Mouse (Mus musculus) MEL (cell line): ENCODE data around the gene Cd248.

Experiments used
- CTCF ChIP-seq, 3 experiments: IDR thresholded peaks in 2 of 3; conservative IDR thresholded peaks in 1 of 3; 2 replicates each; pipeline ENCODE4 v1.5.1; 2011 to 2012; ENCODE audit warnings: low read length in 3 of 3, low read depth in 2 of 3, mild to moderate bottlenecking in 2 of 3, improper control_type of control experiment in 1 of 3, inconsistent platforms in 1 of 3, mixed read lengths in 1 of 3, moderate library complexity in 1 of 3; ENCODE audit not compliant: control insufficient read depth in 1 of 3, insufficient read depth in 1 of 3, poor library complexity in 1 of 3, severe bottlenecking in 1 of 3
- ELF1 ChIP-seq: IDR thresholded peaks from 2 replicates; pipeline ENCODE4 v1.6.1; 2014; ENCODE audit warnings: low read depth, mild to moderate bottlenecking, inconsistent platforms, low read length, improper control_type of control experiment, moderate library complexity
- EP300 ChIP-seq, 2 experiments: IDR thresholded peaks; 2 replicates each; pipeline ENCODE4 v1.6.1; 2011; ENCODE audit warnings: improper control_type of control experiment in 2 of 2, low read length in 2 of 2, low read depth in 1 of 2, mild to moderate bottlenecking in 1 of 2
- JUND ChIP-seq: IDR thresholded peaks from 2 replicates; pipeline ENCODE4 v1.6.1; 2011; ENCODE audit warnings: low read depth, mild to moderate bottlenecking, improper control_type of control experiment, low read length
- MAFK ChIP-seq: IDR thresholded peaks from 2 replicates; pipeline ENCODE4 v1.6.1; 2011; ENCODE audit warnings: low read depth, mild to moderate bottlenecking, low read length, improper control_type of control experiment, borderline replicate concordance
- MYC ChIP-seq: IDR thresholded peaks from 2 replicates; pipeline ENCODE4 v1.6.1; 2011; ENCODE audit warnings: low read depth, mild to moderate bottlenecking, low read length, improper control_type of control experiment, moderate library complexity
- NELFE ChIP-seq: IDR thresholded peaks from 2 replicates; pipeline ENCODE4 v1.6.1; 2011; ENCODE audit warnings: low read depth, low read length, improper control_type of control experiment
- POLR2A ChIP-seq, 2 experiments: IDR thresholded peaks; 2 replicates each; pipeline ENCODE4 v1.6.1; 2011 to 2012; ENCODE audit warnings: low read length in 2 of 2, mild to moderate bottlenecking in 2 of 2, control low read depth in 1 of 2, improper control_type of control experiment in 1 of 2, low read depth in 1 of 2, moderate library complexity in 1 of 2; ENCODE audit not compliant: control insufficient read depth in 1 of 2, insufficient read depth in 1 of 2, poor library complexity in 1 of 2
- RCOR1 ChIP-seq: IDR thresholded peaks from 2 replicates; pipeline ENCODE4 v1.6.1; 2012; ENCODE audit warnings: low read depth, mild to moderate bottlenecking, inconsistent platforms, low read length, improper control_type of control experiment
- TCF12 ChIP-seq: IDR thresholded peaks from 2 replicates; pipeline ENCODE4 v1.6.1; 2014; ENCODE audit warnings: low read depth, mild to moderate bottlenecking, inconsistent platforms, low read length, improper control_type of control experiment, moderate library complexity
- ZC3H11A ChIP-seq: IDR thresholded peaks from 2 replicates; pipeline ENCODE4 v1.6.1; 2012; ENCODE audit warnings: low read depth, mild to moderate bottlenecking, inconsistent platforms, low read length, improper control_type of control experiment
- ZMIZ1 ChIP-seq: IDR thresholded peaks from 2 replicates; pipeline ENCODE4 v1.6.1; 2012; ENCODE audit warnings: low read depth, mild to moderate bottlenecking, inconsistent platforms, low read length, improper control_type of control experiment, moderate library complexity
- ZNF384 ChIP-seq: IDR thresholded peaks from 2 replicates; pipeline ENCODE4 v1.6.1; 2012; ENCODE audit warnings: low read depth, mild to moderate bottlenecking, inconsistent platforms, low read length, improper control_type of control experiment

- TF ChIP-seq MYC (no peak), CTCF (IDR thresholded peaks at IDR 0.05 in 2 of 3, conservative IDR thresholded peaks at IDR 0.05 in 1 of 3; ENCODE audit: control insufficient read depth in 1 of 3, insufficient read depth in 1 of 3, low read depth in 2 of 3, low read length in 3 of 3, poor library complexity in 1 of 3, severe bottlenecking in 1 of 3) (no peak), ZMIZ1 (no peak), ELF1 (no peak), MAFK (no peak), ZNF384 (no peak), JUND (no peak), NELFE (no peak), RCOR1 (no peak), EP300 (IDR thresholded peaks at IDR 0.05; ENCODE audit: low read depth in 1 of 2, low read length in 2 of 2) (no peak), TCF12 (no peak), POLR2A (IDR thresholded peaks at IDR 0.05; ENCODE audit: control insufficient read depth in 1 of 2, insufficient read depth in 1 of 2, low read depth in 1 of 2, low read length in 2 of 2, poor library complexity in 1 of 2) (no peak), ZC3H11A (no peak)
These were observed 8.8 kb upstream of the Cd248 start for GRCm38 (mm10) chr19:5058801-5059771.
